Mouse (Mus musculus) MEL (cell line): ENCODE results near the gene Mrtfa. TPM values are rescaled to one million over a fixed set of nuclear protein-coding genes. Genes with fewer than 3 reads are reported as not detected.

Experiments
- DNase-seq: peaks from one replicate; pipeline ENCODE4 v3.0.0; 2011; ENCODE audit warnings: low read depth, low spot score
- H3K27ac ChIP-seq: 2 replicates; pipeline ENCODE4 v1.5.1; 2012; ENCODE audit warnings: low read depth, mild to moderate bottlenecking, control low read depth, low read length, moderate library complexity; ENCODE audit not compliant: control insufficient read depth
- H3K27me3 ChIP-seq, 2 experiments: fragments of 150-350 bp in 1 of 2; sonication (generic) in 1 of 2; 2 replicates each; pipeline ENCODE4 v1.6.1; 2012; ENCODE audit warnings: low read length in 2 of 2, mild to moderate bottlenecking in 2 of 2, improper control_type of control experiment in 1 of 2, moderate library complexity in 1 of 2; ENCODE audit not compliant: insufficient read depth in 2 of 2, control insufficient read depth in 1 of 2
- H3K36me3 ChIP-seq, 2 experiments: 2 replicates each; pipeline ENCODE4 v1.6.1; 2012 to 2014; ENCODE audit warnings: low read length in 2 of 2, improper control_type of control experiment in 1 of 2, inconsistent platforms in 1 of 2, mild to moderate bottlenecking in 1 of 2; ENCODE audit not compliant: insufficient read depth in 2 of 2, control insufficient read depth in 1 of 2
- H3K4me1 ChIP-seq, 2 experiments: fragments of 150-350 bp in 1 of 2; sonication (generic) in 1 of 2; 2 replicates each; pipeline ENCODE4 v1.6.1; 2012; ENCODE audit warnings: low read length in 2 of 2, improper control_type of control experiment in 1 of 2, mild to moderate bottlenecking in 1 of 2; ENCODE audit not compliant: insufficient read depth in 2 of 2, control insufficient read depth in 1 of 2
- H3K4me3 ChIP-seq, 2 experiments: fragments of 150-350 bp in 1 of 2; sonication (generic) in 1 of 2; 2 replicates each; pipeline ENCODE4 v1.5.1; 2012; ENCODE audit warnings: low read depth in 2 of 2, low read length in 2 of 2, mild to moderate bottlenecking in 2 of 2, moderate library complexity in 2 of 2, control low read depth in 1 of 2, improper control_type of control experiment in 1 of 2; ENCODE audit not compliant: control insufficient read depth in 1 of 2, insufficient read depth in 1 of 2
- H3K79me2 ChIP-seq: 2 replicates; pipeline ENCODE4 v1.6.1; 2012; ENCODE audit warnings: mild to moderate bottlenecking, low read length, moderate library complexity; ENCODE audit not compliant: control insufficient read depth, poor library complexity, insufficient read depth
- H3K9ac ChIP-seq: 2 replicates; pipeline ENCODE4 v1.6.1; 2012; ENCODE audit warnings: low read depth, mild to moderate bottlenecking, control low read depth, low read length, moderate library complexity; ENCODE audit not compliant: control insufficient read depth, poor library complexity, severe bottlenecking
- H3K9me3 ChIP-seq: fragments of 150-350 bp; sonication (generic); replicated peaks from 2 replicates; pipeline ENCODE4 v1.6.1; 2012; ENCODE audit warnings: mild to moderate bottlenecking, low read length, improper control_type of control experiment, moderate library complexity; ENCODE audit not compliant: insufficient read depth
- CHD1 ChIP-seq: IDR thresholded peaks from 2 replicates; pipeline ENCODE4 v1.6.1; 2012; ENCODE audit warnings: low read depth, mild to moderate bottlenecking, inconsistent platforms, low read length, improper control_type of control experiment
- CHD2 ChIP-seq: IDR thresholded peaks from 2 replicates; pipeline ENCODE4 v1.6.1; 2011; ENCODE audit warnings: low read length, improper control_type of control experiment
- CTCF ChIP-seq, 3 experiments: IDR thresholded peaks in 2 of 3; conservative IDR thresholded peaks in 1 of 3; 2 replicates each; pipeline ENCODE4 v1.5.1; 2011 to 2012; ENCODE audit warnings: low read length in 3 of 3, low read depth in 2 of 3, mild to moderate bottlenecking in 2 of 3, improper control_type of control experiment in 1 of 3, inconsistent platforms in 1 of 3, mixed read lengths in 1 of 3, moderate library complexity in 1 of 3; ENCODE audit not compliant: control insufficient read depth in 1 of 3, insufficient read depth in 1 of 3, poor library complexity in 1 of 3, severe bottlenecking in 1 of 3
- E2F4 ChIP-seq: IDR thresholded peaks from 2 replicates; pipeline ENCODE4 v1.6.1; 2011; ENCODE audit warnings: low read depth, low read length, improper control_type of control experiment, borderline replicate concordance
- ELF1 ChIP-seq: IDR thresholded peaks from 2 replicates; pipeline ENCODE4 v1.6.1; 2014; ENCODE audit warnings: low read depth, mild to moderate bottlenecking, inconsistent platforms, low read length, improper control_type of control experiment, moderate library complexity
- EP300 ChIP-seq, 2 experiments: IDR thresholded peaks; 2 replicates each; pipeline ENCODE4 v1.6.1; 2011; ENCODE audit warnings: improper control_type of control experiment in 2 of 2, low read length in 2 of 2, low read depth in 1 of 2, mild to moderate bottlenecking in 1 of 2
- ETS1 ChIP-seq: IDR thresholded peaks from 2 replicates; pipeline ENCODE4 v1.6.1; 2012; ENCODE audit warnings: low read depth, mild to moderate bottlenecking, inconsistent platforms, low read length, improper control_type of control experiment, moderate library complexity
- GABPA ChIP-seq: IDR thresholded peaks from 2 replicates; pipeline ENCODE4 v1.6.1; 2012; ENCODE audit warnings: low read depth, mild to moderate bottlenecking, inconsistent platforms, low read length, improper control_type of control experiment, moderate library complexity
- GATA1 ChIP-seq: IDR thresholded peaks from 2 replicates; pipeline ENCODE4 v1.6.1; 2011; ENCODE audit warnings: low read depth, low read length, improper control_type of control experiment
- JUND ChIP-seq: IDR thresholded peaks from 2 replicates; pipeline ENCODE4 v1.6.1; 2011; ENCODE audit warnings: low read depth, mild to moderate bottlenecking, improper control_type of control experiment, low read length
- MAFK ChIP-seq: IDR thresholded peaks from 2 replicates; pipeline ENCODE4 v1.6.1; 2011; ENCODE audit warnings: low read depth, mild to moderate bottlenecking, low read length, improper control_type of control experiment, borderline replicate concordance
- MAX ChIP-seq: IDR thresholded peaks from 2 replicates; pipeline ENCODE4 v1.6.1; 2011; ENCODE audit warnings: low read length, improper control_type of control experiment
- MEF2A ChIP-seq: IDR thresholded peaks from 2 replicates; pipeline ENCODE4 v1.6.1; 2014; ENCODE audit warnings: low read depth, mild to moderate bottlenecking, inconsistent platforms, low read length, improper control_type of control experiment; ENCODE audit not compliant: poor library complexity, insufficient replicate concordance, severe bottlenecking; ENCODE audit errors: extremely low read depth
- MXI1 ChIP-seq: IDR thresholded peaks from 2 replicates; pipeline ENCODE4 v1.6.1; 2011; ENCODE audit warnings: mild to moderate bottlenecking, low read depth, low read length, improper control_type of control experiment
- MYB ChIP-seq: IDR thresholded peaks from 2 replicates; pipeline ENCODE4 v1.6.1; 2011; ENCODE audit warnings: mild to moderate bottlenecking, low read depth, low read length, improper control_type of control experiment
- NRF1 ChIP-seq: IDR thresholded peaks from 2 replicates; pipeline ENCODE4 v1.6.1; 2014; ENCODE audit warnings: low read depth, mild to moderate bottlenecking, inconsistent platforms, low read length, improper control_type of control experiment, moderate library complexity; ENCODE audit not compliant: poor library complexity, insufficient read depth, severe bottlenecking
- POLR2AphosphoS2 ChIP-seq: IDR thresholded peaks from 2 replicates; pipeline ENCODE4 v1.6.1; 2011; ENCODE audit warnings: low read length, improper control_type of control experiment
- RAD21 ChIP-seq: IDR thresholded peaks from 2 replicates; pipeline ENCODE4 v1.6.1; 2011; ENCODE audit warnings: mild to moderate bottlenecking, low read depth, low read length, improper control_type of control experiment
- SMC3 ChIP-seq: IDR thresholded peaks from 2 replicates; pipeline ENCODE4 v1.6.1; 2011; ENCODE audit warnings: low read depth, low read length, improper control_type of control experiment
- TAL1 ChIP-seq: IDR thresholded peaks from 2 replicates; pipeline ENCODE4 v1.6.1; 2012; ENCODE audit warnings: mild to moderate bottlenecking, inconsistent platforms, low read length, moderate library complexity, mixed read lengths
- TCF12 ChIP-seq: IDR thresholded peaks from 2 replicates; pipeline ENCODE4 v1.6.1; 2014; ENCODE audit warnings: low read depth, mild to moderate bottlenecking, inconsistent platforms, low read length, improper control_type of control experiment, moderate library complexity
- USF1 ChIP-seq: IDR thresholded peaks from 2 replicates; pipeline ENCODE4 v1.6.1; 2014; ENCODE audit warnings: low read depth, mild to moderate bottlenecking, inconsistent platforms, low read length, improper control_type of control experiment, moderate library complexity
- USF2 ChIP-seq, 2 experiments: IDR thresholded peaks; 2 replicates each; pipeline ENCODE4 v1.6.1; 2011 to 2012; ENCODE audit warnings: improper control_type of control experiment in 2 of 2, low read length in 2 of 2, borderline replicate concordance in 1 of 2, inconsistent platforms in 1 of 2, low read depth in 1 of 2, mild to moderate bottlenecking in 1 of 2; ENCODE audit not compliant: insufficient read depth in 1 of 2
- ZC3H11A ChIP-seq: IDR thresholded peaks from 2 replicates; pipeline ENCODE4 v1.6.1; 2012; ENCODE audit warnings: low read depth, mild to moderate bottlenecking, inconsistent platforms, low read length, improper control_type of control experiment
- ZMIZ1 ChIP-seq: IDR thresholded peaks from 2 replicates; pipeline ENCODE4 v1.6.1; 2012; ENCODE audit warnings: low read depth, mild to moderate bottlenecking, inconsistent platforms, low read length, improper control_type of control experiment, moderate library complexity
- ZNF384 ChIP-seq: IDR thresholded peaks from 2 replicates; pipeline ENCODE4 v1.6.1; 2012; ENCODE audit warnings: low read depth, mild to moderate bottlenecking, inconsistent platforms, low read length, improper control_type of control experiment
- polyA plus RNA-seq, 2 experiments: library from polyadenylated mRNA; stranded (reverse) in 1 of 2; unstranded in 1 of 2; fragments of >175 nt in 1 of 2; fragments of >200 nt in 1 of 2; gene quantifications; 2 replicates each; pipeline versions ENCODE4 v1.2.1 to v1.2.4; 2012; ENCODE audit warnings: low replicate concordance in 2 of 2, low read depth in 1 of 2; ENCODE audit not compliant: insufficient read length in 2 of 2, insufficient read depth in 1 of 2, missing spikeins in 1 of 2
- total RNA-seq: library from RNA; depleted of rRNA; stranded (reverse); fragments of 300-350 nt; gene quantifications from 2 replicates; pipeline ENCODE4 v1.2.3, GENCODE M21; 2012

The Mrtfa gene
- total and polyA plus RNA-seq, 3 experiments = 2.6 to 11.9 TPM; not detected in 1

- H3K4me3 ChIP-seq = no peak overlapping the region
- TF ChIP-seq CHD2 = no peak
- TF ChIP-seq TAL1 = no peak
- TF ChIP-seq JUND = no peak
- TF ChIP-seq ETS1 = no peak
- no peak for TF ChIP-seq GABPA
- no peak for TF ChIP-seq USF1
- TF ChIP-seq POLR2AphosphoS2 = no peak
- no peak for TF ChIP-seq USF2 (IDR thresholded peaks at IDR 0.05; ENCODE audit: borderline replicate concordance in 1 of 2, insufficient read depth in 1 of 2, low read depth in 1 of 2, low read length in 2 of 2)
- no peak for TF ChIP-seq MAX
- no peak for TF ChIP-seq GATA1
- TF ChIP-seq CHD1 = no peak
- TF ChIP-seq MAFK = no peak
- no peak for TF ChIP-seq MXI1
- no peak for TF ChIP-seq NRF1
- TF ChIP-seq CTCF (IDR thresholded peaks at IDR 0.05 in 2 of 3, conservative IDR thresholded peaks at IDR 0.05 in 1 of 3; ENCODE audit: control insufficient read depth in 1 of 3, insufficient read depth in 1 of 3, low read depth in 2 of 3, low read length in 3 of 3, poor library complexity in 1 of 3, severe bottlenecking in 1 of 3) = no peak
- no peak for TF ChIP-seq ZC3H11A
- TF ChIP-seq ELF1 = no peak
- TF ChIP-seq RAD21 = no peak
- no peak for TF ChIP-seq TCF12
- TF ChIP-seq E2F4 = no peak
- DNase-seq = no peak
- no peaks in the 10 kb centered on the region for H3K79me2 ChIP-seq
- no peaks in the 10 kb centered on the region for H3K9me3 ChIP-seq
- H3K27ac ChIP-seq = no peak overlapping the region
- H3K9ac ChIP-seq = no peak overlapping the region
- H3K36me3 ChIP-seq = 0 out of 4 replicates have a peak, but pooled peaks cover 0 to 2% of the 10 kb centered on the region in 2 experiments
- H3K4me1 ChIP-seq = peaks cover 0 to 7% of the 10 kb centered on the region in 2 experiments; a peak in 2 of 4 replicates
- H3K27me3 ChIP-seq = no peaks in the 10 kb centered on the region
These were observed 166.7 kb downstream of the Mrtfa start for GRCm38 (mm10) chr15:81023842-81024241.

- TF ChIP-seq MEF2A = no peak
- TF ChIP-seq NRF1 = no peak
- TF ChIP-seq RAD21 = no peak
- no peak for TF ChIP-seq MAX
- no peak for TF ChIP-seq MYB
- no peak for TF ChIP-seq ZNF384
- TF ChIP-seq ZMIZ1 = no peak
- TF ChIP-seq TAL1 = no peak
- TF ChIP-seq USF2 (IDR thresholded peaks at IDR 0.05; ENCODE audit: borderline replicate concordance in 1 of 2, insufficient read depth in 1 of 2, low read depth in 1 of 2, low read length in 2 of 2) = no peak
- no peak for TF ChIP-seq EP300 (IDR thresholded peaks at IDR 0.05; ENCODE audit: low read depth in 1 of 2, low read length in 2 of 2)
- no peak for TF ChIP-seq GATA1
- TF ChIP-seq SMC3 = no peak
- no peak for DNase-seq
- H3K9ac ChIP-seq = no peak overlapping the region
- H3K27ac ChIP-seq = no peak overlapping the region
- H3K27me3 ChIP-seq = no peaks in the 10 kb centered on the region
- no peak overlapping the region for H3K4me3 ChIP-seq
- H3K9me3 ChIP-seq = no peaks in the 10 kb centered on the region
- H3K4me1 ChIP-seq = peaks cover 0 to 7% of the 10 kb centered on the region in 2 experiments; a peak in 2 of 4 replicates
- H3K79me2 ChIP-seq = no peaks in the 10 kb centered on the region
- 0 out of 4 replicates have a peak, but pooled peaks cover 0 to 2% of the 10 kb centered on the region in 2 experiments for H3K36me3 ChIP-seq
These were observed 168.1 kb downstream of the Mrtfa start for GRCm38 (mm10) chr15:81022437-81022836.
